Mouse (Mus musculus): ENCODE results near the gene Dnaja4. TPM values are rescaled to one million over a fixed set of nuclear protein-coding genes. Genes with fewer than 3 reads are reported as not detected.
A peak's percentile ranks its signal among the peaks of the same experiment; 100 is the strongest.

The Dnaja4 gene
- polyA plus RNA-seq, 1 experiment from 2014 or later: 11.7 TPM

DNA sequence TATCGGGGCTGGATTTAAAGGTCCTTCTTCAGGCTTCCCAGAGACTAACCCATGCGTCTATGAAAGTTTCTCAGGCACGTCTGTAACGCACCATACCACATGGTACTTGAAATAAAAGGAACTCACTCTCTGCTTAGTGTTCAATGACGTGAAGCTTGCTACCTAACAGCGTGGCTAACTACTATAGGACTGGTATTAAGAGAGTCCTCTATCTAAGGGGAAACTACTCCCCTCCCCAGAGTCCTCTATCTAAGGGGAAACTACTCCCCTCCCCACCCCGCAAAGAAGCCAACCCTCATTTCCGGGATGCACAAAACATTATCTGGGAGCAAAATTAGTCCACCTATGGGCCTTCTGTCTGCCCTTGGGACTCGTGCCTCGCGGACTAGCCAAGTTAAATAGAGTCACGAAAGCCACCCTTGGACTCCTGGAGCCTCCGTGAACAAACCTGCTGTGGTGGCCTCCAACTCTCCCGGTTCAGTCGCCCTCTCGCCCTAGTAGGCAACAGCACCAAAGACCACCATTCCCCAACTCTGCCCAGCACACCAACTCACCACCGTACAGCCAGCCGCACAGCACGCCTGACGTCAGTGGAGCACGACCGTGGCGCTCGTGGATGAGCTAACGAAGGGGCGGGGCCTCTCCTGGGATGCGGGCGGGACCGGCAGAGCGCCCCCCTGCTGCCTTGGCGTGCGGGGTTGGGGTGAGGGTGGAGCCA is 35.4 kb downstream of the Dnaja4 start, which contains the start of gene Wdr61:
Gene Wdr61, minus strand, starts transcription at position 599 of the 718 bp plus-strand sequence.
- Histone ChIP-seq H3K9me3 (ENCODE audit: control insufficient read depth, low read length) (no peaks in the 10 kb centered on the region), H3K27me3 (replicated peaks; ENCODE audit: control insufficient read depth, insufficient read depth, low read length) (no peaks in the 10 kb centered on the region), H3K9ac (ENCODE audit: low read depth, low read length) (peak within 1 kb of the TSS; percentile 79), H3K4me1 (replicated peaks; ENCODE audit: control insufficient read depth, insufficient read depth, low read length) (peaks cover 7% of the 10 kb centered on the region), H3K4me2 (peak within 1 kb of the TSS; percentile 80), H3K27ac (ENCODE audit: low read depth, low read length) (no peak within 1 kb of the TSS), H3K36me3 (ENCODE audit: control insufficient read depth, insufficient read depth, low read length) (peaks cover 6% of the 10 kb centered on the region; the same call in 1 of the 2 replicates), H3K4me3 (ENCODE audit: low read depth, low read length) (peak within 1 kb of the TSS; percentile 81)
- DNase-seq (ENCODE audit: low spot score) (peak; percentile 99), ATAC-seq (replicated peaks; ENCODE audit: low FRiP score) (peak; percentile 97)
- under 1% methylated on average over 32 of the region's 32 CpGs for WGBS

DNA sequence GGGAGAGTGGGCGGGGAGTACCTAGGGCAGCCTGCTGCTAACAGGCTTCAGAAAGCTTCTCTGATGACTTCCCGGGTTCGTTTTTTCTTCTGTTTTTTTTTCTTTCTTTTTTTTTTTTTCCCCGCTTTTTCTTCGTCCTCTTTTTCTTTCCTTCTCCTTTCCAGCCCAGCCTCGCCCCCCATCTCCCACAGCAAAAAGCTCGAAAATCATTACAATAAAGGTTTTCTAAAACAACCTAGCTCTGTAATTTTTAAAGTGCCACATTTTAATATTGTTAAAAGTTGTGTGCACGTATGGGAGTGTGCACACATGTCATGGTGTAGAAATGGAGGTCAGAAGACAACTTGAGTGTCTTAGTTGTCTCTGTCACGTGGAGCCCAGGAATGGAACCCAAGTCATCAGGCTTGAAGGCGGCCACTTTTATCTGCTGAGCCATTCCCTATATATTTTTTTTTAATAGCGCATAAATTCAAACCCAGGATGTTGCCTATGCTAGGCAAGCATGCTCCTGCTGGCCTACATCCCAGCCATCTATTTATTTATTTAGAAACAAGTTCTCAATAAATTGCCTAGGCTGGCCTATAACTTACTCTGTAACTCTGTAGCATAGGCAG is 36.1 kb downstream of the Dnaja4 start:
- Histone ChIP-seq H3K27ac (ENCODE audit: low read depth, low read length) (no peak overlapping the region), H3K4me2 (peak overlapping the region; percentile 80), H3K4me1 (replicated peaks; ENCODE audit: control insufficient read depth, insufficient read depth, low read length) (peaks cover 7% of the 10 kb centered on the region), H3K9ac (ENCODE audit: low read depth, low read length) (peak overlapping the region; percentile 79), H3K27me3 (replicated peaks; ENCODE audit: control insufficient read depth, insufficient read depth, low read length) (no peaks in the 10 kb centered on the region), H3K4me3 (ENCODE audit: low read depth, low read length) (peak overlapping the region; percentile 81), H3K36me3 (ENCODE audit: control insufficient read depth, insufficient read depth, low read length) (no peaks in the 10 kb centered on the region), H3K9me3 (ENCODE audit: control insufficient read depth, low read length) (no peaks in the 10 kb centered on the region)
- DNase-seq (ENCODE audit: low spot score) (no peak), ATAC-seq (replicated peaks; ENCODE audit: low FRiP score) (no peak)
- 22% methylated on average over 10 of the region's 11 CpGs for WGBS

DNA sequence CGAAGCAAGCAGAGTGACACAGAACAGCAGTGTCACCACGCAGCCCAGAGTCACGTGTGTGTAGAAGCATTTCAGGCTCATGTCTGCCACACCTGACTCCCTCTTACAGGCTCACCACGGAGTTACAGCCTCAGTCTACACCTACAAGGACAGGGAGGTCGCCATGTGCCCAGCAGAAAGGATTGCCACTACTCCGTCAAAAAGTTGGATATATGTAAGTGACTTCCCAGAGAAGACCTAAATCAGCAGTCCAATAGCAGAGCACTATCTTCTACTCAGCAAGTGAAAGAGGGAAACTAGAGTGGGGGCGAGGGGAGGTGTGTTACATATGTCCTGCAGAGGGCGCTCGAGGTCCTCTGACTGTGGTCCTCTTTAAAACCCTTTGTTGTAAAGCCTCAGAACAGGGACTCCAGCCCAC is 37.6 kb downstream of the Dnaja4 start:
- no peak overlapping the region for H3K27ac ChIP-seq (ENCODE audit: low read depth, low read length)

DNA sequence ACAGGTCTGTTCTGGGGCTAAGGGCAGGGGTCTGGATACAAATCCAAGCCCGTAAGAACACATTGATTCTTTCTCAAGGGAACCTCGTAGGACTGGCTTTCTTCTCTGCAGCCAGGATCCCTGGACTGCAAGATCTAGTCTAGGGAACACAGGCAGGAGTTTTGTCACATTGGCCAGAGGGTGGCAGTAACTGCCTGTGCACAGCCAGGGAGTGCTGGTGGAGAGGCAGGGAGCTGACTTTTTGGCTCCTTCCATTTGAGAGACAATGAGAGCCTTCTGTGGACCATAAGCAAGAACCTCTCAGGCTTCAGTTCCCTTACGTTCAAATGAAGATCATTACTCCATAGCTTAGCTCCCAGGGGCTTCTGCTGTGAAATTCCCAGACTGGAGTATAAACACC is 39.7 kb downstream of the Dnaja4 start:
- Histone ChIP-seq H3K9ac (ENCODE audit: low read depth, low read length) (no peak overlapping the region; the same call in 1 of the 2 replicates), H3K4me1 (replicated peaks; ENCODE audit: control insufficient read depth, insufficient read depth, low read length) (no peaks in the 10 kb centered on the region; the same call in 1 of the 2 replicates), H3K4me3 (ENCODE audit: low read depth, low read length) (no peak overlapping the region), H3K9me3 (ENCODE audit: control insufficient read depth, low read length) (no peaks in the 10 kb centered on the region), H3K4me2 (no peak overlapping the region), H3K36me3 (ENCODE audit: control insufficient read depth, insufficient read depth, low read length) (no peaks in the 10 kb centered on the region), H3K27me3 (replicated peaks; ENCODE audit: control insufficient read depth, insufficient read depth, low read length) (no peaks in the 10 kb centered on the region), H3K27ac (ENCODE audit: low read depth, low read length) (no peak overlapping the region)
- DNase-seq (ENCODE audit: low spot score) (no peak), ATAC-seq (replicated peaks; ENCODE audit: low FRiP score) (no peak)
- WGBS: 37% methylated on average over 3 of the region's 3 CpGs

More for the DNA sequence above, 37.6 kb downstream of the Dnaja4 start:
- DNase-seq (ENCODE audit: low spot score) (peak; percentile 55), ATAC-seq (replicated peaks; ENCODE audit: low FRiP score) (0 out of 2 replicates have a peak, but pooled peaks have one; percentile 24)
- peak overlapping the region; percentile 7; the same call in 1 of the 2 replicates for H3K4me2 ChIP-seq
- H3K9me3 ChIP-seq (ENCODE audit: control insufficient read depth, low read length): no peaks in the 10 kb centered on the region
- H3K36me3 ChIP-seq (ENCODE audit: control insufficient read depth, insufficient read depth, low read length): no peaks in the 10 kb centered on the region
- WGBS: 16% methylated on average over 9 of the region's 9 CpGs
- H3K4me1 ChIP-seq (replicated peaks; ENCODE audit: control insufficient read depth, insufficient read depth, low read length): peaks cover 7% of the 10 kb centered on the region
- no peaks in the 10 kb centered on the region for H3K27me3 ChIP-seq (replicated peaks; ENCODE audit: control insufficient read depth, insufficient read depth, low read length)
- no peak overlapping the region for H3K9ac ChIP-seq (ENCODE audit: low read depth, low read length)
- no peak overlapping the region for H3K4me3 ChIP-seq (ENCODE audit: low read depth, low read length)

DNA sequence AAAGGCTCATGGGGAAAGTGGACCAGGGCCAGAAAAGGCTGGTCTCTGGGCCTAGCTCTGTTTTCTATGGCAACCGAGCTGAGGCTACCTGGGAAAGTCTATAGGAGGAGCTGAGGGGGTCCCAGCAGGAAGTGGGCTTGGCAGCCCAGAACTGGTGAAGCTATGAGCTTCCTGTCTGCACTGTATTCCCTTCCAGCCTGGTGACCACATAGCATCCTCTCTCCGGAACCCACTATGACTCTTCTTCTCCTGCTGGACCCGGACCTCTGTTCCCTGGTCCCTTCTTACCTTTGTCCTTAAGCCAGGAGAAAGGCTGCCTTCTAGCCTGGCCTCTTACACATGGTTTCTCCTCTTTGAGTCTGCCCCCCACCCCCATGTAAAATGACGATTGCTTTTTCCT is 45.2 kb downstream of the Dnaja4 start:
- WGBS: 61% methylated on average over 4 of the region's 4 CpGs
- Histone ChIP-seq H3K4me2 (no peak overlapping the region), H3K27me3 (replicated peaks; ENCODE audit: control insufficient read depth, insufficient read depth, low read length) (no peaks in the 10 kb centered on the region), H3K9me3 (ENCODE audit: control insufficient read depth, low read length) (no peaks in the 10 kb centered on the region), H3K36me3 (ENCODE audit: control insufficient read depth, insufficient read depth, low read length) (no peaks in the 10 kb centered on the region), H3K9ac (ENCODE audit: low read depth, low read length) (no peak overlapping the region), H3K27ac (ENCODE audit: low read depth, low read length) (no peak overlapping the region), H3K4me1 (replicated peaks; ENCODE audit: control insufficient read depth, insufficient read depth, low read length) (no peaks in the 10 kb centered on the region), H3K4me3 (ENCODE audit: low read depth, low read length) (no peak overlapping the region)
- ATAC-seq (replicated peaks; ENCODE audit: low FRiP score) (no peak), DNase-seq (ENCODE audit: low spot score) (no peak)

DNA sequence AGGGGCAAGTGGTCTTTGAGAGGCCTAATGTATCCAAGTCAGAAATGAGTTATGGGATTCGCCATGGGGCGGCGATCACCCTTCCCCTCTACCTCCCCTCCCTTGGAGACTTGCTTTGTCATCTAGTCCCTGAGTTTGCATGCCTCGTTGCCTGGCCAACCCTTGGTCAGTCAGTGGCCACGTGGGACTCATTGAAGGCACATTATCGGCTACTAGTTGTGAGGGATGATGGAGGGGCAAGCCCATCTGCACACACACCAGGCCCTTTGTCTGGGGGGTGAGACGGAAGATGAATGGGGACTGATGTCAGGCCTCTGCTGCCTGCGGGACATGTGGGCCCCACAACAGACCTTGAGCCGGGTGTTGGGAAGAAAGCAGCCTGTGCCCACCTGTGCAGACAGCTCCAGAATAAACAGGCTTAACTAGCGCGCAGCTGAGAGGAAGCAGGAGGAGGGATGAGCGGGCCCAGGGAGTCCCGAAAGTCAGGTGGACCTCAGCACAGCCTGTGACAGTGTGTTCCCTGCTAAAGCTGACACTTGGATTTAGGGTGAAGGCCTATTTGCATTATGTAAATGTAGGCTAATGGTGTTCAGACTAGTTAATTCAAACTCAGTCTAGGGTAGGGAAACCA is 47.2 kb downstream of the Dnaja4 start:
- DNase-seq (ENCODE audit: low spot score) (no peak), ATAC-seq (replicated peaks; ENCODE audit: low FRiP score) (no peak)
- Histone ChIP-seq H3K9ac (ENCODE audit: low read depth, low read length) (no peak overlapping the region), H3K4me2 (no peak overlapping the region), H3K27me3 (replicated peaks; ENCODE audit: control insufficient read depth, insufficient read depth, low read length) (no peaks in the 10 kb centered on the region), H3K36me3 (ENCODE audit: control insufficient read depth, insufficient read depth, low read length) (no peaks in the 10 kb centered on the region), H3K4me3 (ENCODE audit: low read depth, low read length) (no peak overlapping the region), H3K4me1 (replicated peaks; ENCODE audit: control insufficient read depth, insufficient read depth, low read length) (no peaks in the 10 kb centered on the region), H3K27ac (ENCODE audit: low read depth, low read length) (no peak overlapping the region), H3K9me3 (ENCODE audit: control insufficient read depth, low read length) (no peaks in the 10 kb centered on the region)
- 73% methylated on average over 13 of the region's 13 CpGs for WGBS

DNA sequence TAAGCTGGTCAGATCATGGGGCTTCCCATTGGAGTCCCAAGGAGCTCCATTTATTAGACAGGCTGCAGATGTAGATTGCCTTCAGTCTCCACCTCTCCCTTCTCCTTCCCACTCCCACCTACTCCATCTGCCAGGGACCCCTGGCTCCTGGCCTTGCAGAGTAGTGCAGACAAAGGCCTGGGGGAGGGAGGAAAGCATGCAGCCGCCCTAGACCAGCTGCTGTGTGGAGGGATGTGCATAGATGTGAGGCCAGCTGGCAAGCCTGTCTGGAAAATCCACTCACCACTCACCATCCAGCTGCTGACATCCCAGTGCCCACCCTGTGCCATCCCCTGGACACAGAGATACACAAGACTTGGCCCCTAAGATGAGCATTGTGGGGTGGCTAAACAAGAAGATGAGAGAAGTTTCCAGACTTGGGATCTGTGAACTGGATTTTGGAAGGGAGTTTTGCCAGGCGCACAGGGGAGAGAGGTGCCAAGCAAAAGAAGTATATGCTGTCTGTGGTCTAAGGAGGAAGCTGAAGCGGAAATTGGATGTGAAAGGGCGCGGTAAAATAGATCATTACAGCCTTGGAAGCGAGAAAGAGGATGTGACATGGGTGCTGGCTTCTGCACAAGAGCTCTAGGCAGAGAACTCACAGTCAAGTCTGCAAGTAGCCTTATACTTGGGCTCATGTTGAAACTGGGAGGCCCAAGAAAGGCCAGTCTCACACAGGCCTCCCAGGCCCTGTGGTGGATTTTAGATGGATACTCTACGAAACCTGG is 51.7 kb downstream of the Dnaja4 start:
- DNase-seq (ENCODE audit: low spot score) (no peak), ATAC-seq (replicated peaks; ENCODE audit: low FRiP score) (no peak)
- 65% methylated on average over 7 of the region's 7 CpGs for WGBS
- no peaks in the 10 kb centered on the region for H3K36me3 ChIP-seq (ENCODE audit: control insufficient read depth, insufficient read depth, low read length)
- H3K9ac ChIP-seq (ENCODE audit: low read depth, low read length): no peak overlapping the region
- no peaks in the 10 kb centered on the region for H3K4me1 ChIP-seq (replicated peaks; ENCODE audit: control insufficient read depth, insufficient read depth, low read length)
- peaks cover 2% of the 10 kb centered on the region; the same call in 1 of the 2 replicates for H3K27me3 ChIP-seq (replicated peaks; ENCODE audit: control insufficient read depth, insufficient read depth, low read length)
- no peak overlapping the region for H3K4me2 ChIP-seq
- H3K4me3 ChIP-seq (ENCODE audit: low read depth, low read length): no peak overlapping the region
- no peaks in the 10 kb centered on the region for H3K9me3 ChIP-seq (ENCODE audit: control insufficient read depth, low read length)
- no peak overlapping the region for H3K27ac ChIP-seq (ENCODE audit: low read depth, low read length)

DNA sequence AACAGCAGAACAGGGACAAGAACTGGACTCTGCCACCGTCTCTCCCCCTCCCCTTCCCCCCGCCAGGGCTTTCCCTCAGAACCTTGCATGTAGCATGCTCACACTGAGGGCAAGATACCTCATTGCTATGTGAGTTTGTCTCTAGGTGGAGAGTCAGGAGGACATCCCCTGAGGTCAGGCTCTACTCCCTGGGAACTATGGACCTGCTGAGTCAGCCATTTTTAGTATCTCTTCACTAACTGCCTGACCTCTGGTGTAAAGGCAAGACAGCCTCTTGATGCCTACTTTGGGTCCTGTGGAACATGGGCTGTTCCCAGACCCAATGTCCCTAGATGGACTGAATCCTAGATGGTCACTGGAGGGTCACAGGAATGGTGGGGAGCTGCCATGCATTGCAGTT is 53.0 kb downstream of the Dnaja4 start:
- Histone ChIP-seq H3K9me3 (ENCODE audit: control insufficient read depth, low read length) (no peaks in the 10 kb centered on the region), H3K4me3 (ENCODE audit: low read depth, low read length) (no peak overlapping the region), H3K4me2 (no peak overlapping the region), H3K27me3 (replicated peaks; ENCODE audit: control insufficient read depth, insufficient read depth, low read length) (peaks cover 2% of the 10 kb centered on the region), H3K27ac (ENCODE audit: low read depth, low read length) (no peak overlapping the region), H3K36me3 (ENCODE audit: control insufficient read depth, insufficient read depth, low read length) (no peaks in the 10 kb centered on the region), H3K4me1 (replicated peaks; ENCODE audit: control insufficient read depth, insufficient read depth, low read length) (no peaks in the 10 kb centered on the region), H3K9ac (ENCODE audit: low read depth, low read length) (no peak overlapping the region)
- DNase-seq (ENCODE audit: low spot score): no peak
- 86% methylated on average over 2 of the region's 2 CpGs for WGBS
- no peak for ATAC-seq (replicated peaks; ENCODE audit: low FRiP score)
